In the genomic region with DNA sequence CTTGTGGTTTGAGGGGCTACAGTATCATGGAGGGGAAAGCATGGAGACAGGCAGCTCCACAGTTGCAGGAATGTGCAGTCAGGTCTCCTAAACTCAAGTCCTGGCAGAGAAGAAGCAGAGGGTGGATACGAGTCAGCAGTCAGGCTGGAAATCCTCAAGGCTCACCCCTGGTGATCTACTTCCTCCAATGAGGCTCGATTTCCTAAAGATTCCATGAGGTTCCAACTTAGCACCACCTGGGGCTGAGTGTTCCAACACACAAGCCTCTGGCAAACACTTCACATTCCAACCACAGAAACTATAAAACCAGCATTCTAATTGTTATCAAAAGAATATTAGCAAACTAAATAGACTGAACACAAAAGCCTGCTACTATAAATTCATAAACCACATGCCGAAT, we compare ENCODE assay signal across 13 mouse cellular contexts.
"Had no signal": no experiment of that assay in that cellular context is flagged by ENCODE, and none has a peak within 500 bp of the region (broad histone marks: within the 10 kb centered on the region; RNA-seq: fewer than 3 reads in every experiment).

No protein-coding gene starts in this region.

- H3K27ac ChIP-seq: limb, embryonic 13.5 days; liver, embryonic 14.5 days; midbrain, embryonic 15.5 days; neural tube, embryonic 13.5 days had no signal

- H3K4me2 ChIP-seq: limb, embryonic 13.5 days; midbrain, embryonic 11.5 days; midbrain, embryonic 15.5 days; neural tube, embryonic 13.5 days had no signal

- DNase-seq: kidney, adult 11 months; kidney, adult 9 months; kidney, postnatal 14 days; left cerebral cortex, postnatal 4 days; right cerebral cortex, postnatal 14 days; thymus, adult 18-20 months; thymus, postnatal 14 days had no signal

- H3K4me3 ChIP-seq: limb, embryonic 13.5 days; megakaryocyte, embryonic 14.5 days; midbrain, embryonic 15.5 days; neural tube, embryonic 13.5 days had no signal

- H3K36me3 ChIP-seq: limb, embryonic 13.5 days; midbrain, embryonic 15.5 days; neural tube, embryonic 13.5 days had no signal

- H3K9me3 ChIP-seq: limb, embryonic 13.5 days; megakaryocyte, embryonic 14.5 days; midbrain, embryonic 15.5 days; neural tube, embryonic 13.5 days had no signal

- H3K4me1 ChIP-seq: limb, embryonic 13.5 days; midbrain, embryonic 15.5 days; neural tube, embryonic 13.5 days had no signal

- H3K9ac ChIP-seq: limb, embryonic 13.5 days; liver, embryonic 14.5 days; midbrain, embryonic 15.5 days; neural tube, embryonic 13.5 days had no signal

- ATAC-seq: midbrain, embryonic 15.5 days had no signal

- H3K27me3 ChIP-seq: limb, embryonic 13.5 days; megakaryocyte, embryonic 14.5 days; midbrain, embryonic 15.5 days; neural tube, embryonic 13.5 days had no signal
